ENCODE assay signal across 24 mouse cellular contexts in genomic region chr3:100754677-100755076, GRCm38 (mm10).
A peak's percentile ranks its signal among the peaks of the same experiment; 100 is the strongest.
DNase-seq lines count a peak whose midpoint lies in the region; ATAC-seq and TF ChIP-seq lines count a peak whose summit lies in the region.
"Had no signal": no experiment of that assay in that cellular context is flagged by ENCODE, and none has a peak within 500 bp of the region (broad histone marks: within the 10 kb centered on the region; RNA-seq: fewer than 3 reads in every experiment).

No protein-coding gene starts in this region.

- peaks cover 3% of the 10 kb centered on the region; the same call in 1 of the 2 replicates for H3K4me1 ChIP-seq in midbrain, embryonic 11.5 days (ENCODE audit: control insufficient read depth, insufficient read depth, low read length)
- no peaks in the 10 kb centered on the region for H3K4me1 ChIP-seq in midbrain, postnatal 0 days (ENCODE audit: insufficient read depth, low read length)
- H3K4me1 ChIP-seq: embryonic facial prominence, embryonic 13.5 days; embryonic facial prominence, embryonic 15.5 days had no signal

- no peak overlapping the region for H3K27ac ChIP-seq in midbrain, embryonic 11.5 days (ENCODE audit: low read depth, low read length)
- no peak overlapping the region for H3K27ac ChIP-seq in midbrain, postnatal 0 days (ENCODE audit: low read depth, low read length)
- H3K27ac ChIP-seq: embryonic facial prominence, embryonic 13.5 days; embryonic facial prominence, embryonic 15.5 days; forebrain, embryonic 10.5 days; forebrain, embryonic 12.5 days had no signal

- TF ChIP-seq CTCF in midbrain, postnatal 0 days (IDR thresholded peaks at IDR 0.05), result no peak

- peak; percentile 59 for DNase-seq in midbrain, embryonic 11.5 days (ENCODE audit: low spot score, missing footprints)
- no peak for DNase-seq in midbrain, postnatal 0 days (ENCODE audit: low spot score)
- peak; percentile 57 for DNase-seq in R1 (ENCODE audit: low read depth, low spot score)
- no peak for DNase-seq in cerebellum, postnatal 14 days
- no peak for DNase-seq in left cerebral cortex, postnatal 4 days
- DNase-seq: adrenal gland, adult 8-10 months; adrenal gland, postnatal 14 days; adrenal gland, postnatal 36 days; cerebellum, adult 11-12 months; cerebellum, adult 2 months; cerebellum, adult 9-10 months; cerebellum, postnatal 10 days; cerebellum, postnatal 36 days; embryo, embryonic 11 days had no signal

- H3K36me3 ChIP-seq in midbrain, embryonic 11.5 days (ENCODE audit: control insufficient read depth, insufficient read depth, low read length), result no peaks in the 10 kb centered on the region
- H3K36me3 ChIP-seq in midbrain, postnatal 0 days (ENCODE audit: insufficient read depth, low read length), result no peaks in the 10 kb centered on the region
- H3K36me3 ChIP-seq: embryonic facial prominence, embryonic 13.5 days; embryonic facial prominence, embryonic 15.5 days; forebrain, embryonic 10.5 days; forebrain, embryonic 12.5 days; G1E had no signal

- 75% methylated on average over 1 of the region's 1 CpGs for WGBS in midbrain, embryonic 11.5 days
- 79% methylated on average over 1 of the region's 1 CpGs for WGBS in midbrain, postnatal 0 days

- H3K4me2 ChIP-seq in midbrain, embryonic 11.5 days, result no peak overlapping the region
- no peak overlapping the region for H3K4me2 ChIP-seq in midbrain, postnatal 0 days (ENCODE audit: low read depth, low read length, poor library complexity, severe bottlenecking)
- H3K4me2 ChIP-seq: embryonic facial prominence, embryonic 13.5 days; embryonic facial prominence, embryonic 15.5 days; forebrain, embryonic 12.5 days had no signal

- H3K9ac ChIP-seq in midbrain, embryonic 11.5 days (ENCODE audit: low read length), result no peak overlapping the region
- no peak overlapping the region for H3K9ac ChIP-seq in midbrain, postnatal 0 days (replicated peaks; ENCODE audit: low read length, poor library complexity, severe bottlenecking)
- H3K9ac ChIP-seq: embryonic facial prominence, embryonic 13.5 days; embryonic facial prominence, embryonic 15.5 days; forebrain, embryonic 12.5 days had no signal

- H3K27me3 ChIP-seq in midbrain, embryonic 11.5 days (ENCODE audit: control insufficient read depth, insufficient read depth, low read length), result no peaks in the 10 kb centered on the region
- H3K27me3 ChIP-seq in midbrain, postnatal 0 days (ENCODE audit: insufficient read depth, low read length), result no peaks in the 10 kb centered on the region
- H3K27me3 ChIP-seq: embryonic facial prominence, embryonic 13.5 days; embryonic facial prominence, embryonic 15.5 days; forebrain, embryonic 12.5 days had no signal

- no peak for ATAC-seq in midbrain, embryonic 11.5 days (ENCODE audit: low FRiP score)
- no peak for ATAC-seq in midbrain, postnatal 0 days (ENCODE audit: low FRiP score)
- ATAC-seq: activated CD4-positive, CD25-positive, alpha-beta regulatory T cell, adult 4 months; forebrain, embryonic 14.5 days; forebrain, embryonic 16.5 days; Patski had no signal

- no peaks in the 10 kb centered on the region for H3K9me3 ChIP-seq in midbrain, embryonic 11.5 days (ENCODE audit: control insufficient read depth, low read length)
- H3K9me3 ChIP-seq in midbrain, postnatal 0 days (ENCODE audit: low read length), result no peaks in the 10 kb centered on the region
- H3K9me3 ChIP-seq: embryonic facial prominence, embryonic 13.5 days; embryonic facial prominence, embryonic 15.5 days; forebrain, embryonic 10.5 days; forebrain, embryonic 12.5 days; G1E had no signal

- H3K4me3 ChIP-seq in midbrain, embryonic 11.5 days (ENCODE audit: low read depth, low read length), result no peak overlapping the region
- H3K4me3 ChIP-seq in midbrain, postnatal 0 days (ENCODE audit: low read depth, low read length), result no peak overlapping the region
- H3K4me3 ChIP-seq: embryonic facial prominence, embryonic 13.5 days; embryonic facial prominence, embryonic 15.5 days; erythroblast, embryonic 14.5 days; forebrain, embryonic 10.5 days; forebrain, embryonic 12.5 days had no signal

- intact Hi-C loops in left cerebral cortex, postnatal 4 days (cut with DNase I), result no loop called here

Comparison
In these comparisons a context has a peak if more than half of its experiments do, and no peak if none do; other contexts are left out.
1. DNase-seq: peak in midbrain, embryonic 11.5 days (single experiment) and R1 (single experiment); none in midbrain, postnatal 0 days (single experiment), cerebellum, postnatal 14 days (0 of 2) and left cerebral cortex, postnatal 4 days (single experiment).